Mouse (Mus musculus) T-helper 1 cell (primary cell): ENCODE measurements around the gene Sox4.

Experiments
- in situ Hi-C: fragments of 300-600 bp; cut with MboI, MseI; formaldehyde crosslinking; loops from one replicate; pipeline ENCODE4 v1.15.1; 2025; ENCODE audit warnings: high pct_unique_total_duplicates

Gene Sox4

DNA sequence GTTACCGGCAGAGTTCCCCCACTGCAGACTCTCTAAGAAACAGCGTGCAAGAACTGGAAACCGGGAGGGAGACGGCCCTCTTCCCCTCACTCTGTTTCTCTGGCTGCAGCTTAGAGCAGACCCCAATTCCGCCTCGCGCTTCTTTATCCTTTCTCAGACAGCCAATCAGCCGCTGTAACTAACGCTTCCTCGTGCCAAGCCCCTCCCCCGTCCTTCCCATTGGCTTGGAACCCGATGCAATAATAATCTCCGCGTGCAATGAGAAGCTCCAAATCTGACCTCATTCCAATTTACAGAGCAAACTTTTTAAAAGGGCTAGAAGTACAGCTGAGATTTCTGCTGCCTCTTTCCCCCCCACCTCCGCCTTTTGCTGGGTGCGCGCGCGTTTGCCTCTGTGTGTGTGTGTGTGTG lies at the start of gene Sox4:
TSS of gene Sox4 (minus strand) at position 133 of the 411 bp plus-strand sequence.
- in situ Hi-C loops = loop anchor here (10.0 kb wide), 1 partner anchor 651 kb away; no protein-coding TSS in a partner anchor

DNA sequence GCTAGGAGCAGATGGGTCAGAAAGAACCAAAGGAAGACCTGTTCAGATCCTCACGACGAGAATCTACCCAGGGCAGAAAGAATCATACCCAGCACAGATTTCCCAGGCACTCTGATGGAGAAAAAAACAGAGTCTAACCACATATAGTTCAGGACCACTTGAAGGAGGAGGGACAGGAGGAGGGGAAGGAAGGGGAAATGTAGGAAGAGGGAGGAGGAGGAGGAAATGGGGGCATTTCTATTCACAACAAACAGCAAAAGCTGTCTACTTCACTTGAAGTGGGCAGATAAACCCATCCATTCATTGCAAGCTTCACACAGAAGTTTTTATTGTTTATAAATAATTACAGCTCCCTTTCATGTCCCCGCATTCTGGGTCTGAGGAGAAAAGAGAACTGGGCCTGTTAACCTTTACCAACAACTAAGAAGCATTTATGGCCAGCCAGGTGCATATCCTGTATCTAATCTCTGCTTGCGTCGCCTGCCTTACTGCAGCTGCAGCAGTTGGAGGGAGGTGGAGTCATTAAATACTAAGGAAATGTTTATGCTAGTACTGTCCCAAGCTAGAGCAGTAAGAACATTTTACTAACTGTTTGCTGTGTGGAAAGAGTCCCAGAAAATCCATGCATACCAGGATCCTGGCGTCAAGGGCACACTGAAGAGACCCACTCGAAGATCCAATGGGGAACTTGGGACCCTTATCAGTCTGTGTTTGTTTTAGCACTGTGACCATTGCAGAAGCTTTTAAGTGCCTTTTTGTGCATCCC lies 38.6 kb upstream of the Sox4 start:
- in situ Hi-C loops = no loop called here

- in situ Hi-C loops = no loop called here
Observed at GRCm38 (mm10) chr13:28988751-28989703, 35.5 kb upstream of the Sox4 start.

DNA sequence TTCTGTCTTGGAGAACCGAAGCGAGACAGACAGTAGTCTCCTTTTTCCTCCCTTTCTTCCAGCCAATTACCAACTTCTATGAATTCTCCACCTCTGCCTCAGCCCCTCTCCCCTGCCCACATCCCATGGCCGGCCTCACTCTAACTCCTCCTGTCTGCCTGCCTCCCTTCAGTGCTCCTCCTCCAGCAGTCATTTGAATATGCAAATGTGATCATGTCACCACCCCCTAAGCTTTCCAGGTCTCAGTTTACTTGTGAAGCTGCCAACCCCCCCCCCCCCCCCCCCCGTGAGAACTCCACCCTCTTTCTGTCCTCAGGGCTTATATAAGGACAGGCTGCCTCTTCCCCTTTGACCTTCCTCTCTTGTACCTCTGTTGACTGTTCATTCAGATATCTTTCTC lies 27.2 kb upstream of the Sox4 start:
- in situ Hi-C loops = no loop called here

DNA sequence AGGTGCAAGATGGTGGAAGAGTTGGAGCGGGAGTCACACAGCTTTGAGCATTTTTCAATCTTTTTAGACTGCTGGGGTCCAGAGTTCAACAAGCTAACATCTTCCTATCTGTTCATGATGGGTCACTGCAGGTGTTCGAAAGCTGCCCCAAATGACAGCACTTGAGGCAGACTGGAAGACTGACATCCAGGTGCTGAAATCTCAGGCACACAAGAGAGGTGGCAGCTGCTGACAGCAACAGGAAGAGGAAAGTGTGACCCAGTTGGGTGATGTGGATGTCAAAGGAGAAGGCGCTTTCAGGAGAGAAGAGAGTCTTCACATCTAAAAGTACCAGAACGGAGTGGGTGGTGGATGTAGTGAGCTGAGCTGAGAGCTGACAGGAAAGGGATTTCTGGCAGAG lies 21.5 kb upstream of the Sox4 start:
- in situ Hi-C loops = no loop called here

DNA sequence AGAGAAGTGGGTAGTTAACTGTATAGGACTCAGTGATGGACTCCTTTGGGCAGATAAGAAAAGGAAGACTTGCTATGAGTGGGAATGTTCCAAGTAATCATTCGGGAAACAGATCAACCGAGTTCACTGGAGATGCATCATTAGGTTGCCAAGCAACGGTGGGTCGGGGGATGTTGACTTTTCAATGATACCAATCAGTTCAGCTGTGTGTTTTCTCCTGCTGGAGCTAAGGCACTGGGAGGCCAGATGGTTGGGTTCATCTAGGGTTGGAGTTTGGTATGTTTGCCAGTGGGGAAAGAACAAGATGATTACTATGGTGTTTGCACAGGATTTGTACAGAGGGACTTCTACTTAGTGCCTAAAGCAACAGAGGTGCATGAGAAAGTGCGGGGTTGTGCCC lies 21.1 kb upstream of the Sox4 start:
- in situ Hi-C loops = no loop called here

- in situ Hi-C loops = no loop called here
Observed at GRCm38 (mm10) chr13:28960916-28961315, 7.4 kb upstream of the Sox4 start.

DNA sequence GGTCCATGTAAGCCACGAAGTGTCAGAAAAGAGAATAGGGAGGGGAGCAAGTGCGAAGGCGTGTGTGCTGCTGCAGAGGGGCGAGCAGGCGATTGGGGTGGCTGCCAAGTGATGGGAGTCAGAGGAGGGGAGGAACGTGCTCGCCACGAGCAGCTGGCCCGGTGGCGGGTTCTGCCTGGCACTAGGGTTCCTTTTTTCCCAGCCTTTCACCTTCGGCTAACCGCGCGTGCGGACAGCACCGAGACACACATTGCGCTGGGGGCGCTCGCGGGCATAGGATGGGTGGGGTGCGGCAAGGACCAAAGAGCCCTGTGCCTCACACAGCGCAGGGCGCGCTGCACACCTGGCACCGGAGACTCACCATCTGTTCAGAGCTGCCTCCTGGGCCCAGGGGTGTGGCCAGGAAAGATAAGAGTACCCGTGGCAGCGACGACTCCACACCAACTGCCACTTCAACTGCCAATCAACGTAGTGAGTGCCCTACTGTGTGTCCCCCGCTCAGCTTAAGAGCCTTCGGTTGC lies 6.0 kb upstream of the Sox4 start:
- in situ Hi-C loops = loop anchor here (5.0 to 10.0 kb wide), 3 partner anchors 645 to 1023 kb away; no protein-coding TSS in a partner anchor

- in situ Hi-C loops = loop anchor here (5.0 to 10.0 kb wide), 3 partner anchors 646 to 1023 kb away; no protein-coding TSS in a partner anchor
Observed at GRCm38 (mm10) chr13:28959068-28959440, 5.5 kb upstream of the Sox4 start.

GRCm38 (mm10) chr13:28958211-28959067 lies 4.9 kb upstream of the Sox4 start:
- in situ Hi-C loops = loop anchor here (5.0 to 10.0 kb wide), 3 partner anchors 646 to 1024 kb away; no protein-coding TSS in a partner anchor

DNA sequence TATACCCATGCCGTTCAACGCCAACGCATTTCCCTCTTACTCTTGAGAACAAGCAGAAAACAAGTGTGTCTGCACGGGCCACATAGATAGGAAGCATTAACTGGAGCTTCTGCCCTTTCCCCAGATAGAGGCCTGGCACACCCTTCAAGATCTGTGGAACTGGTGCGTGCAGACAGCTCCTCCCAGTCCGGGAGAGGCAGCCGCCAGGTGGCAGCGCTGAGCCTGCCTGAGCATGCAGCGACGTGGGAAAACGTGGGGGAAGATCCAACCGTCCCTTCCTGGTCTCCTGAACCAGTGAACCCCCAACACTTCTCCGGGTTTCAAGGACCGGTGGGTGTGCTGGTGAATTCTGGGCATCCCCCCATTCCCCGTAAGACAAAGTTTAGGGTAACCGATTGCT lies 4.3 kb upstream of the Sox4 start:
- in situ Hi-C loops = loop anchor here (5.0 to 10.0 kb wide), 3 partner anchors 647 to 1025 kb away; no protein-coding TSS in a partner anchor

DNA sequence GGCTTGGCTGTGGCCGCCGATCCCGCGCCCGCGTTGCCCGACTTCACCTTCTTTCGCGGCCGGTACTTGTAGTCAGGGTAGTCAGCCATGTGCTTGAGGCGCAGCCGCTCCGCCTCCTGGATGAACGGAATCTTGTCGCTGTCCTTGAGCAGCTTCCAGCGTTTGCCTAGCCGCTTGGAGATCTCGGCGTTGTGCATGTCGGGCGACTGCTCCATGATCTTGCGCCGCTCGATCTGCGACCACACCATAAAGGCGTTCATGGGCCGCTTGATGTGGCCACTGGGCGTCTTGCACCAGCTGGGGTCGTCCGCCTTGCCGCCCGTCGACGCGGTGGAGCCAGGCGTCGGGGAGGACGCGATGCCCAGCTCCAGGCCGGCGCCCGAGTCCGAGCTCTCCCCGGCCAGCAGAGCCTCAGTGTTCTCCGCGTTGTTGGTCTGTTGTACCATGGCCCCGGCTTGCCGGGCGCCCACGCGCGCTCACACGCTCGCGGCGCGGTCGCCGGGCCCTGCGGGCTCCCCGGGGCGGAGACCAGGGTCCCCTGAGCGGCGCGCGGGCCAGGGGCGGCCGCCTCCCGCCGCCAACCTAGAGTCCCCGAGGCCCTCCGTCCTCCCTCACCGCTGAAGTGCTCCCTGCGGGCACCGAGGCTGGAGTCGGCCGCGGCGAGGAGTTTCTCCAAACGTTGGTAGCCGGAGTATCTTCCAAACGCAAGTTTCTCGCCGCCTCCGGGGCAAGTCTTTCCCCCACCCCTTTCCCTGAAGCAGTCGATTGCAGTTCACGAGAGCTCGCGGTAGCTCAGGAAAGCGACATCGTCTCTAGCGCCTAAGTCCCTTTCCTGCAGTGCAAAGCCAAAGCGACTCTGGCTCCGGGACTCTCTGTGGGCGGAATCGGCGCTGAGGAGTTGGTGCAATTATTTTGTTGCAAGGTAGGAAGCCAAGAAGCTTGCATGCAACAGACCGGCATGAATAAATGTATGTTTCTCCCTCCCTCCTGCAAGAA lies 639 bp downstream of the Sox4 start:
- in situ Hi-C loops = loop anchor here (10.0 kb wide), 1 partner anchor 652 kb away; no protein-coding TSS in a partner anchor

GRCm38 (mm10) chr13:28951691-28952575 lies 1.6 kb downstream of the Sox4 start:
- in situ Hi-C loops = loop anchor here (10.0 kb wide), 1 partner anchor 653 kb away; no protein-coding TSS in a partner anchor

DNA sequence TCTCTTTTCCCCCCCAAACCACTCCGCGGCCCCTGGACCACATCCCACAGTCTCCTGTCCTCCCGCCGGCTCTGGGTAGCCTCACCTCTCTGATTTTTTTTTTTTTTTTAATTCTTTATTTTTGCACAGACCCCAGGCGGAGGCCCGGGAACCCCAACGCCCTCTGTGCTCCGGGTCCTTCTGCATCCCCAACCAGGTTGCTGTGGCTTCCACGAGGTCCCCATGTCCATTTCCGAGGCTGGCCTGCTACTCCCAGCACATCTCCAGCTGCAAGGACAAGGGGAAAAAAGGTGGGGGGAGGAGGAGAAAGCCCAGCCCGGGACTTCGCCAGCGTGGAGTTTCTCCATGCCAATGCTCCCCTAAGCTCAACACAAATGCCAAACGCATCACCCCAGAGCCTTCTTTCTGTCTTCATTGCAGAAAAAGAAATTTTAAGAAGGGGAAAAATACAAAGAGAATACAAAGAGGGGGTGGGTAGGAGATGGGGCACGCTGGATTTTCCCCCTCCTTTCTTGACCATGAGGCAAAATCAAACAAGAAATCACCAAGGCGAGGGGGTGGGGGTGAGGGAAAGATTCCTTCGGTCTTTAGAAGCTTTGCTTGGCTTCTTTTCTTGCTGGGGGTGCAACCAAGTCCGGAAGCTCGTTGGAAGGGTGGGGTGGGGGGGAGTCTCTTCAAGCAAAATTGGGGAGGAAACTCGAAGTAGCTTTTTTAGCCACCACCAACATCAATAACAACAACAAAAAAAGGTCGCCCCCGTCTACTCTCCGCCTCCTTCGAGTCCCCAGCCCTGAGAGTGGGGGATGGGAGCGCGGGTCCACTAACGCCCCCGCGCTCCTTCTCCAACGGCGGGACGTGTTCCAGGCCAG lies 2.7 kb downstream of the Sox4 start:
- in situ Hi-C loops = loop anchor here (10.0 kb wide), 1 partner anchor 654 kb away; no protein-coding TSS in a partner anchor

- in situ Hi-C loops = loop anchor here (10.0 kb wide), 1 partner anchor 655 kb away; no protein-coding TSS in a partner anchor
Observed at GRCm38 (mm10) chr13:28950266-28950622, 3.3 kb downstream of the Sox4 start.

DNA sequence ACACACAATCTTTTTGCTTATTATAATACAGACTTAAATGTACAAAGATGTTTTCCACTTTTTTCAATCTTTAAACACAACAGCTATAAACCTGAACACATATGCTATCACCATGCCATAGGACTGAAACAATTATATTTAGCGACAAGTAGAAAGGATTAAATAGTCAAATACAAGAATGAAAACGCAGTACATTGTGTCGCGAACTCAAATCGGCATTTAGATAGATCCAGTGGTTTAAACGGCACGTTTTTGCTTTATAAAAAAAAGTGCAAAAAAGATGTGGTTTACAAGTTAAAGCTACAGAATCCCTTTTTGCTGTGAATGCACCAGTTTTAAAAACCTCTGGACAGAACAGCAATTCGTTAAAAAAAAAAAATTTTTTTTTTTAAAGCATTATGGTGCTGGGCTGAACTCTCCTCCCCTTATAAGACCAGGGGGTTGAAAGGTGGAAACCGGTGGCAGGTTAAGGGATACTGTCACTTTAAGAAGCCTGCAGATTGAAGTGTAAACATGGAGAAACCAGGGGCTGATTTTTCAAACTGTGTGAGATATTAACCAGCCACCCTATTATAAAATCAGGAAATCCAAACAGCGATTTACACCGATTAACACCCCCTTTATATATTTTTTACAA lies 4.1 kb downstream of the Sox4 start:
- in situ Hi-C loops = loop anchor here (5.0 kb wide), 1 partner anchor 517 kb away; no protein-coding TSS in a partner anchor

GRCm38 (mm10) chr13:28948541-28948940 lies 5.0 kb downstream of the Sox4 start:
- in situ Hi-C loops = loop anchor here (5.0 kb wide), 1 partner anchor 516 kb away; no protein-coding TSS in a partner anchor
